Mouse (Mus musculus) CH12.LX (cell line): ENCODE measurements at regions not wholly inside any gene's neighbourhood (a gene's known extent, or its start where the extent isn't known, plus 50 kb on each side); places are given as distances from the start of the nearest gene placed in this dataset.

Experiments
- DNase-seq: peaks from one replicate; pipeline ENCODE4 v3.0.0-alpha.2; 2013; ENCODE audit errors: extremely low read depth
- H3K27ac ChIP-seq: 2 replicates; pipeline ENCODE4 v1.5.1; 2012; ENCODE audit warnings: low read depth, mild to moderate bottlenecking, control low read depth, moderate library complexity; ENCODE audit not compliant: insufficient read depth
- H3K27me3 ChIP-seq: replicated peaks from 2 replicates; pipeline ENCODE3; 2012; ENCODE audit warnings: inconsistent platforms
- H3K36me3 ChIP-seq, 2 experiments: replicated peaks in 1 of 2; 2 replicates each; pipeline versions ENCODE3 to v1.6.1; 2012; ENCODE audit warnings: inconsistent platforms in 1 of 2, low read length in 1 of 2, mild to moderate bottlenecking in 1 of 2, mixed read lengths in 1 of 2, moderate library complexity in 1 of 2; ENCODE audit not compliant: control insufficient read depth in 1 of 2, insufficient read depth in 1 of 2
- H3K4me1 ChIP-seq, 2 experiments: 2 replicates each; pipeline ENCODE4 v1.6.1; 2012; ENCODE audit warnings: inconsistent platforms in 1 of 2, moderate library complexity in 1 of 2; ENCODE audit not compliant: insufficient read depth in 2 of 2, control insufficient read depth in 1 of 2
- H3K4me2 ChIP-seq: 2 replicates; pipeline ENCODE4 v1.6.1; 2012; ENCODE audit warnings: low read depth, mild to moderate bottlenecking, control low read depth; ENCODE audit not compliant: poor library complexity, insufficient read depth, severe bottlenecking
- H3K4me3 ChIP-seq, 3 experiments: fragments of 150-350 bp in 1 of 3; sonication (generic) in 1 of 3; replicated peaks in 1 of 3; 2 replicates each; pipeline versions ENCODE3 to v1.5.1; 2011 to 2012; ENCODE audit warnings: low read depth in 2 of 3, low read length in 2 of 3, mild to moderate bottlenecking in 2 of 3, moderate library complexity in 2 of 3, control low read depth in 1 of 3, improper control_type of control experiment in 1 of 3, inconsistent platforms in 1 of 3, mixed read lengths in 1 of 3; ENCODE audit not compliant: poor library complexity in 1 of 3
- H3K79me2 ChIP-seq: replicated peaks from 2 replicates; pipeline ENCODE4 v1.6.1; 2012; ENCODE audit warnings: mild to moderate bottlenecking, moderate library complexity; ENCODE audit not compliant: control insufficient read depth, poor library complexity, insufficient read depth, severe bottlenecking; ENCODE audit errors: extremely low read depth
- H3K9ac ChIP-seq: 2 replicates; pipeline ENCODE4 v1.6.1; 2012; ENCODE audit warnings: low read depth, mild to moderate bottlenecking, control low read depth, moderate library complexity; ENCODE audit not compliant: insufficient read depth
- H3K9me3 ChIP-seq: replicated peaks from 2 replicates; pipeline ENCODE3; 2012; ENCODE audit warnings: low read length, inconsistent platforms, mixed read lengths
- BHLHE40 ChIP-seq: IDR thresholded peaks from 2 replicates; pipeline ENCODE4 v1.6.1; 2011; ENCODE audit warnings: mild to moderate bottlenecking, low read depth, low read length, improper control_type of control experiment
- CHD1 ChIP-seq: IDR thresholded peaks from 2 replicates; pipeline ENCODE4 v1.6.1; 2012; ENCODE audit warnings: low read depth, low read length, improper control_type of control experiment, inconsistent platforms
- CHD2 ChIP-seq: IDR thresholded peaks from 2 replicates; pipeline ENCODE4 v1.6.1; 2011; ENCODE audit warnings: low read length, improper control_type of control experiment
- E2F4 ChIP-seq: IDR thresholded peaks from 2 replicates; pipeline ENCODE4 v1.6.1; 2011; ENCODE audit warnings: low read depth, low read length, improper control_type of control experiment; ENCODE audit not compliant: insufficient replicate concordance
- GABPA ChIP-seq: IDR thresholded peaks from 2 replicates; pipeline ENCODE4 v1.6.1; 2012; ENCODE audit warnings: low read depth, low read length, improper control_type of control experiment, inconsistent platforms; ENCODE audit not compliant: insufficient replicate concordance
- HCFC1 ChIP-seq: IDR thresholded peaks from 2 replicates; pipeline ENCODE4 v1.6.1; 2012; ENCODE audit warnings: low read depth, mild to moderate bottlenecking, inconsistent platforms, low read length, improper control_type of control experiment
- JUND ChIP-seq: conservative IDR thresholded peaks from 2 replicates; pipeline ENCODE4 v1.6.1; 2011; ENCODE audit warnings: low read depth, low read length, improper control_type of control experiment
- MAZ ChIP-seq: IDR thresholded peaks from 2 replicates; pipeline ENCODE4 v1.6.1; 2012; ENCODE audit warnings: low read depth, mild to moderate bottlenecking, inconsistent platforms, low read length, improper control_type of control experiment, moderate library complexity
- NRF1 ChIP-seq: IDR thresholded peaks from 2 replicates; pipeline ENCODE4 v1.6.1; 2014; ENCODE audit warnings: low read depth, mild to moderate bottlenecking, inconsistent platforms, low read length, improper control_type of control experiment, moderate library complexity
- POLR2A ChIP-seq: IDR thresholded peaks from 2 replicates; pipeline ENCODE4 v1.6.1; 2011; ENCODE audit warnings: low read depth, mild to moderate bottlenecking, improper control_type of control experiment, low read length
- POLR2AphosphoS2 ChIP-seq: IDR thresholded peaks from 2 replicates; pipeline ENCODE4 v1.6.1; 2011; ENCODE audit warnings: low read depth, low read length, improper control_type of control experiment
- RAD21 ChIP-seq: IDR thresholded peaks from 2 replicates; pipeline ENCODE4 v1.6.1; 2011; ENCODE audit warnings: low read depth, mild to moderate bottlenecking, low read length, improper control_type of control experiment, moderate library complexity
- RCOR1 ChIP-seq: conservative IDR thresholded peaks from 2 replicates; pipeline ENCODE4 v1.6.1; 2012; ENCODE audit warnings: low read depth, mild to moderate bottlenecking, inconsistent platforms, low read length, improper control_type of control experiment
- USF1 ChIP-seq: IDR thresholded peaks from 2 replicates; pipeline ENCODE4 v1.6.1; 2014; ENCODE audit warnings: low read depth, mild to moderate bottlenecking, inconsistent platforms, low read length, improper control_type of control experiment
- USF2 ChIP-seq: conservative IDR thresholded peaks from 2 replicates; pipeline ENCODE4 v1.6.1; 2011; ENCODE audit warnings: low read depth, low read length, improper control_type of control experiment
- ZMIZ1 ChIP-seq: IDR thresholded peaks from 2 replicates; pipeline ENCODE4 v1.6.1; 2012; ENCODE audit warnings: low read depth, mild to moderate bottlenecking, inconsistent platforms, low read length, improper control_type of control experiment
- dilution Hi-C: fragments of 300-500 bp; cut with MboI; formaldehyde crosslinking; loops from 2 replicates; pipeline ENCODE4 v1.14.3; 2020; ENCODE audit warnings: low sequenced_read_pairs; ENCODE audit not compliant: extremely low pct_unique_long_range_greater_than_20kb, extremely low pct_ligation_motif_present
- in situ Hi-C: fragments of 300-500 bp; cut with MboI; formaldehyde crosslinking; loops from 3 replicates; pipeline ENCODE4 v1.14.3; 2019; ENCODE audit warnings: low sequenced_read_pairs, low pct_ligation_motif_present, low pct_unique_long_range_greater_than_20kb, mixed read lengths

DNA sequence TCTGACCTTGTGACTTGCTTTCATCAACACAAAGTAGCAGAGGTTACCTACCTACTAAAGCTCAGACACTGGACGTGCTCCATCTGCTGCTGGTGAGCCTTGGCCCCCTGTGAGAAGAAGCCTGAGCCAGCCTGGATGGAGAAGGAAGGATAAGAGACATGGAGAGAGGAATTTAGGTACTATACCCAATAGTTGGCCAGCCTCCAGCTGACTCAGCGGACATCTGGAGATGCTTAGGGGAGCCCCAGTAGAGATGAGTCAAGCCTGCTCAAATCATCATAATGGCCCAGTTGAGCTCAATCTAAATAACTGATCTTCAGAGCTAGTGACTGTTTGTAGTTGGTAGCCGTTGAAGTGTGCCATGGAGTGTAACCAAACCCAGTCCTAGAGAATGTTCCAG, 53.7 kb upstream of the Ripply2 start:
- DNase-seq: no peak
- in situ Hi-C loops: no loop called here
- TF ChIP-seq JUND (no peak), GABPA (no peak), BHLHE40 (no peak), POLR2A (no peak)
- TF ChIP-seq, all 38 proteins: peak for 0
- Histone ChIP-seq H3K27ac (no peak overlapping the region), H3K4me1 (no peaks in the 10 kb centered on the region), H3K27me3 (no peaks in the 10 kb centered on the region), H3K79me2 (no peaks in the 10 kb centered on the region), H3K4me3 (no peak overlapping the region), H3K4me2 (no peak overlapping the region), H3K36me3 (no peaks in the 10 kb centered on the region), H3K9ac (no peak overlapping the region), H3K9me3 (no peaks in the 10 kb centered on the region)
- dilution Hi-C loops: no loop called here

DNA sequence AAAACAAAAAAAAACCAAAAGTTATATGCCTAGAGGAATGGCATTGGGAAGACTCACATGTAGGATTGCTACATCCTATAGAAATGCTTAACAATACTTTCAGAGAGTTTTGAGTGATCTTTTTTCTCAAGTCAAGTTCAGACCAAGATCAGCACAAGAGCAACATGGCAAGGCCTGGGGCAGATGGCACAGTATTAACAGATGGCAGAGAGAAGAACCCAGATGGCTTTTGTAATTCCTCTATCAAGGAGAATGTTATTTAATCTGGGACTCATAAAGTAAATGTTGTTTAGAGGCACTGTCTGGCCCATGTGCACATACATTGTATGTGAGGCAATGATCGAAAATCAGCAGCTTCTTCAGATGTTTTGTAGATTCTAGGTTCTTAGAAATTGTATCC, 58.3 kb upstream of the Ripply2 start:
- DNase-seq: no peak
- in situ Hi-C loops: no loop called here
- H3K27me3 ChIP-seq: no peaks in the 10 kb centered on the region
- no peak overlapping the region for H3K9ac ChIP-seq
- no peak overlapping the region for H3K4me3 ChIP-seq
- dilution Hi-C loops: no loop called here
- H3K4me2 ChIP-seq: no peak overlapping the region
- H3K4me1 ChIP-seq: peaks cover 3 to 4% of the 10 kb centered on the region in 2 experiments; a peak in 2 of 4 replicates
- no peak for TF ChIP-seq USF2
- no peak for TF ChIP-seq ZMIZ1
- no peak for TF ChIP-seq CHD2
- TF ChIP-seq MAZ: no peak
- no peak for TF ChIP-seq RCOR1
- TF ChIP-seq NRF1: no peak
- TF ChIP-seq CHD1: no peak
- TF ChIP-seq GABPA: no peak
- TF ChIP-seq POLR2AphosphoS2: no peak
- TF ChIP-seq USF1: no peak
- no peak for TF ChIP-seq RAD21
- no peak for TF ChIP-seq E2F4
- TF ChIP-seq JUND: no peak
- TF ChIP-seq HCFC1: no peak
- H3K9me3 ChIP-seq: no peaks in the 10 kb centered on the region
- H3K36me3 ChIP-seq: no peaks in the 10 kb centered on the region
- no peak overlapping the region for H3K27ac ChIP-seq
- no peaks in the 10 kb centered on the region for H3K79me2 ChIP-seq
